Mouse (Mus musculus) ovary, postnatal 10 days (tissue): ENCODE data around the gene Asxl1.

Experiments used
- DNase-seq: peaks from one replicate; pipeline ENCODE4 v3.0.0; 2022; ENCODE audit warnings: low spot score

The Asxl1 gene

DNA sequence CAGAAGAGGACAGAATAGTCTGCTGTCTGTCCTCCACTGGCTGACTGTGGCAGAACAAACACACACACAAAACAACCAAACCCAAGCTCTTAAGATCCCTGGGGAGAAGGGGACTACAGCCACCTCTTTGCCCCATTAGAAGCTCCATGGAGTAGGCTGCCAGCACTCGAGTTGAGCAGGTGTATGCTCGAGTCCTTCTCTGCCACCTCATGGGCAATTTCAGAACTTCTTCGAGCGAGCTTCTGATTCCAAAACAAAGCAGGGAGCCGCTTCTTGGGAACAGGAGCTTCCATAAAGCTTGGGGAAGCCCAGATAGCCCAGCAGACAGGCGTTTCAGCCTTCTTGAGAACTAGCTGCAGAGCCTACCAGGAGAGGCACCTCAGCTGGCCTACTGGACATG is 66.9 kb downstream of the Asxl1 start:
- DNase-seq: no peak

DNA sequence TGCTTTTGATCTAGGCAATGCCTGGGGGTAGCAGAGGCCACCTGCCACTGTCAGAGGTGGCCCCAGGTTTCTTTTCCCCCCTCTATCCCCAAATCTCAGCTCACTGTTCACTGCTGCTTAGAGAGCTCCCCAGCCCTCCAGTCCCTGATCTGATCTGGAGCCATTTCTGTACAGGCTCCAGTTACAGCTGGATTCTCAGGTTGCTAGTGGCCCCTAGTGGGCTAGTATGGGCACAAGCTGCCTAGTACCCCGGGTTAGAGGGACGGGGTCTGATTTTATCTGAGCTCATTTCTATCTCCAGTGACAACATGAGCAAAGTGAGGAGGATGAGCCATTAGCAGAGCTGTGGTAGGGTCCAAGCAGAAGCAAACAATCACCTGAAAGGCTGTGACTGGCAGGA is 69.0 kb downstream of the Asxl1 start:
- DNase-seq: no peak

DNA sequence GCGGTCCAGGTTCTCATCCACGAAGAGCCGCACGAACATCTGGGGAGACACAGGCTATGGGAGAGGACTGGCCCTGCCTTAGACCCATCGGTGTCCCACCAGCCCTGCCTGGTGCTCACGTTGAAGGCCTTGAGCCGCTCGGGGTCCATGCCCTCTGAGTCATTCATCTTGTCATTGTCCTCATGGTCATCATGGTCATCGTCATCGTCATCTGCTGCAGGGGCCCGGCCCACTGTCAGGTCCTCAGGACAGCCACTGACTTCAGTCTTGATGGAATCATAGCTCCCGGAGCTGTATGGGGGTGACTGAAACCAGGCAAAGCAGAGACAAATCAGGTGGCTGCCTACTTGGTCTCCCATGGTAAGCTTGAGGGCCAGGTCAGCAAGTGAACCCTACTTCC is 72.2 kb downstream of the Asxl1 start:
- DNase-seq: no peak

DNA sequence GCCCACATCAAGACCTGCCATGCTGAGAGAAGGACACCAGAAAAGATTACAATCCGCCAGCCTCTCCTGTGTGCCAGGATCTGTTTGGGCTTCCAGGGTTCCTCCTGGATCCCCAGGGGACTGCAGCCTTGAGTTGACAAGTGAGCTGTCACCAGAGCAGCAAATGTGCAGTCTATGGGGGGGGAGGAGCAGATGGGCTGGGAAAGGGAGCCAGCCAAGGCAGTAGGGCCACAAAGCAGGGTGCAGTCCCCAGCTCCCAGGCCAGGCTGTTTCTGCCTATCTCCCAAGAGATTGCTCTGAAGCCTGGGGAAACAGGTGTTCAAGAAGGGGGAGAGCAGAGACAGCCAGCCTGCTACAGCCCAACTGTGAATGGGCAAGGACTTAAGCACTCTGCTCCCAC is 72.8 kb downstream of the Asxl1 start:
- DNase-seq: no peak

DNA sequence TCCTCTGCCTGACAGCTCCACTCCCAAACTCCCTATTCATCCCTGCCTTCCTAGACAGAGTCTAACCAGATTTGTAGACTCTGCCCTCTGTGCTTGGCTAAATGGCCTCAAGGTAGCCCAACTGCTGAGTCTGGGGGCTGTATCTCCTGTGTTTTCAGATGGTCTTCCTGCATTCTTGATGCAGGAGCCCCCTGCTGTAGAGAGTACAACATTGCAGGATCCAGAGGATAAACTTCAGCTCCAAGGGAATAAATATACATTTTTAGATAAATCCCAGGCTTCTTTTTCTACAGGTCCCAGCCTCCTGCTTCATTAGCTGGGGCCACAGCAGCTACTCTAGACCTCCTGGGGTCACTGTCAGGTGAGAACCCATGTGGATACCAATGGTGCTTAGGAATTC is 75.6 kb downstream of the Asxl1 start:
- DNase-seq: no peak

DNA sequence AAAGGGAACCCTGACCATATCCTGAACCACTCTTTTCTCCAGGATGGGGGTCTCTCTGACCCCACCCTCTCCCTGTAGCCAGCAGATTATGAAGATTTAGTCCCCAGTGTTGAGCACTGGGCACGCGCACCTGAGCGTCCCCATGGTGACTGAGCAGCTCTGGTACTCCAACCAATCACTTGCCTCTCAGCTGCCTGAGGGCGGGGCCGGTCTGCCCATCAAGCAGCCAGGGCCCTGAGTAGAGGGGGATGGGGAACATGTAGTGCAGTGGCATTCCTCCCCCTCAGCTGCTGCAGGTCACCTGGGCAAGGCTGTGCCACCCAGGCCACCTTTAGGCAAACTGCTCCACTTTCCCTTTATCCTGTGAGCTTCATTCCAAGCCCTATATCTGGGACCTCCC is 76.4 kb downstream of the Asxl1 start:
- DNase-seq: no peak

DNA sequence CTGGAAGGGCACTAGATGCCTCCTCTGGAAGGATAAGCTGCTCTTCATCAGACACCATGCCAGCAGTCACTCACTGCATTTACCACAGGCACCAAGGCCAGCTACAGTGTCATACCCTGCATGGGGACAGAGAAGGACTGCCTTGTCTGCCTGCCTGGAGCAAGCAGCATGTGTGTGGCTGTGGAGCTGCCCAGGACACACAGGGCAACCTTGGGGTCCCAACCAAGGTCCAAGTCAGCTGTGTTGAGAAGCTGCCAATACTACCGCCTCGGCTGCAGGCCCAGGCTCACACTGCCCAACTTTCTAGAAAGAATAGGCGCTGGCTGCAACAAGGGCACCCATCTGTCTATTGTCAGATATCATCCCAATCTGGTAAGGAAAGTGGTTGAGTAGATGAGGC is 77.5 kb downstream of the Asxl1 start:
- no peak for DNase-seq

DNA sequence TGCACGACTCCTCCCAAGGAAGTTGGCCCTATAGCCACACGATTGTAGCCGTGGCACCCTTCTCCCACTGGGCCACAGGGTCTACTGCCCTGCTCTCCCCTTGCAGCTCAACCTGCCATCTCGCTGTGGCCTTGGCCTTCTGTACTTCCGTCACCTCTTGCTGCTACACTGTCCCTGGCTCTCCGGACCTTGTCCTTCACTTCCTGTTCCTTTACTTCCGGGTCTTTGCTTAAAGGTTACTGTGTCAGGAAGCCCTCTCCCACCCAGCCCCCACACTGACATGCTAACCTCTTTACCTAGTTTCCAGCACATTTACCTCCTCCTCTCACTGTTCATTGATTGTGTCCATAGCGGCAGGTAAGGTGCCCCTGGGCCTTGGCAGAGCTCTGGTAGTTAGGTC is 78.9 kb downstream of the Asxl1 start:
- no peak for DNase-seq

DNA sequence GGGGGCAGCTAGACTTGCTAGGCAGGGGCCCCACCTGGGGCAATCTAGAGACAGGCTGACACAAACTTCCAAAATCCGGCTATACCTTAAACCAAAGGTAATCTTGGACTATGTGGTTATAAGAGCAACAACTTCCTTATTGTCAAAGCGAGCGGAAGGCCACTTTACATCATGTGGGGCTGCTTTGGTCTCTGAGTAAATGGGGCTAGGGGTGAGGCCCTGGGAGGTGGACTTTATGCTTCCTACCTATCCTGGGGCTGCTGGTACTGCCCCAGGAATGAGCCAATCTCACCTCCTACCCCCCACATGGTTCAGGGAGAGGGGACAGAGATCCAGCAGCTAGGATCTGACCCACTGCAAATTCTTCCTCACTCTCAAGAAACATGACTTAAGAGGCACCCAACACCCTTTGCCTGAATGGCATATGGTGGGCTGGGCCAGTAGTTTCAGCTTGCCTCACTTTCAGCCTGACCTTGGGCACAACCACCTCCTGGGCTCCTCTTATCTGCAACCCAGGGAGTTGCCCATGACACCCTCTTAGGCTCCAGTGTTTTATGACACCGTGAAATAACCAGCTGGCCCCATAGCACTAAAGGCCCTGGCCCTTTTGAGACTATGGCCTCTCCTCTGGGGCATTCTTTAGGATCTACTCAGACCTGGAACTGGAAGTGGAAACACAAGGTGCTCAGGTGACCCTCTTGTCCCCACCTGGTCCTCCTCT is 79.7 kb downstream of the Asxl1 start:
- no peak for DNase-seq

DNA sequence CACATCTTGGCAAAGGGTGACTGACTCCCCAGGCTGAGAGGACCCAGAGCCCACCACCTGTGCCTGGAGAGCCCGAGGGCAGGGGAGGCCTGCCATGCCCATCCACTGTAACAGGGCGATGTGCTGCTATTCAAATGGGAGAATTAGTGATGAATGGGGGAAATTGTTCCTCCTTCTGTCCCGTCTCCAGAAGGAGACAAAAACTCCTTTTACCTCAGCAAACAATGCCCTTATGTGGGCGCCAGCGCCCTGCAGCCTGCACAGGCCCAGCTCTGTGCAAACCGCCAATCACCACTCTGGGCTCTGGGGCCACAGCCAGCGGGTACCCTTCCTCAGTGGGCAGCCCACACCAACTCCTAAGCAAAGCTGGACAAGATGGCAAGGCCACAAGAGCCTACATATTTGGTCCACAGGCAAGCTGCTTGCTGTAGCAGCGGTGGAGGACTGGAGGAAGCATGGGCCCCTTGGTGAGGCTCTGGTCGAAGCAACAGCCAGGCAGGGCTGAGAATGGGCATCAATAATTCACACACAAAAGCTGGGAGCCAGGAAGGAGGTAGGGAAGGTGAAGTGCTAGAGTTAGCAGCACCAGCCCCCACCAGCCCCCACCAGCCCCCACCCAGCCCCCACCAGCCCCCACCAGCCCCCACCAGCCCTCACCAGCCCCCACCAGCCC is 80.5 kb downstream of the Asxl1 start:
- no peak for DNase-seq

DNA sequence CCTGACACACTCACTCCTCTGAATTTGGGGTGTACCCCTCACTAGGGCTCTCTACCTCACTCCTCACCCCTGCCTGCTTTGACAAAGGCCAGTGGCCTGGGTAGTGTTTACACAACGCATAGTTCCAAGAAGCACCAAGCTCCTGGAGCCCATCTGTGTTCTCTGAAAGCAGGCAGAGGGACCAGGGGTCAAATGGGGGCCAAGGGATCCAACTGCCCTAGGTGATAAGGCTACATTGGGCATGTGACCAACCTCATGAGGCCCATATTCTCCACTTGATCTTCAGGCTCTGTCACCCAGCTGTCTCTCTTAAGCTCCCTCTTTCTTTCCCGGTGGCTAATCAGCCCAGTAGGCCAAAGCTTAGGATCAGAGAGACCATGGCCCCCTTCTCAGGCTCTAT is 81.3 kb downstream of the Asxl1 start:
- DNase-seq: no peak

DNA sequence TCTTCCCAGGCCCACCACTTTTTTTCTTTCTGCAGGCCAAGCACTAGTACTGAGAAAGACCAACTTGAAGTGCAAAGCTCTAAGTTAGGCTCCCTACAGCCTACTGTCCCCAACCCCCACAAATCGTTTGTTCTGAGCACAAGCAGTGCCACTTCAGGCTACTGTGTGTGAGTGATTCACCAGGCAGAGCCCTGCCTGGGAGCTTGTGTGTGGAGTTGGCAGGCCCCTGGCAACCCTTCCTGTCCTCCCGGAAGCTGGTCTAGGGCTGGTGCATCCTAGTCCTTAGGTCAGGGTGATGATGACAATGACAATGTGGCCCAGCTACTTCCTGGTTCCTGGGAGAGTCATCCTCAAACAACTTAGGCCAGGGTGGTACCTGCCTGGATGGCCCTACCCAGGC is 82.9 kb downstream of the Asxl1 start:
- no peak for DNase-seq

DNA sequence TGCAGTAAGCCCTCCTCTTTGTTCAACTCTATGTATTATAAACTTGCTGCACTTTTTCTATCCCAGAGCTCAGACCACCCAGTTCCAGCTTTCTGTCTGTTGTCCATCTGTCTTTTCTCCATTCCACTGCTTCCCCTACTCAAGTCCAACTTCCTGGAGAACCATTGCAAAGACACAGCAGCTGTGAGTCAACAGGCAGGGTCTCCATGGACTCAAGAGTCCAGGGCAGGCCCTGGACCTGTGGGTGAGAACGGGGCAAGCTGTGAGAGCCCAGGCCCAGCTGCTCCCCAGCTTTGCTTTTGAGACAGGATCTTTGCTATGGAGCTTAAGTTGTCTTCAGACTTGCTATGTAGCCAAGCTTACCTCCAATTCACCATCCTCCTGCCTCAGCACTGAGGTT is 84.9 kb downstream of the Asxl1 start:
- DNase-seq: no peak

DNA sequence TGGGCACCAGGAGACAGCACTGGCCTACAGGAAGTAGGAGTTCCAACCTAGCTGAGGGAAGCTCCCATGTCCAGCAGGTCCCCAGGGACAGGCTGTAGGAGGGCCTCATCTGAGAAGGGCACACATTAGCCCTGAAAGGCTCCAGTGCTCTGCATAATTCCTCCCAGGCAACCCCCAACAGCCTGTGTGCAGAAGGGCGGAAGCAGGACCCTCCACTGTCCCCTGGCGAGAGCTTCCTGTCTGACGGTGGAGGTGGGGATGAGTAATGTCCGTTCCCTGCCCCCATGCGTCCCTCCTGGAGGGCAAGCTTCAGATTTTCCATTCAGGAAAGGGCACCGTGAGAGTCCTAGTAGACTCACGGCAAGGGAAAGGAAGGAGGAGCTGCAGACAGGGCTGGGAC is 86.9 kb downstream of the Asxl1 start:
- DNase-seq: no peak

DNA sequence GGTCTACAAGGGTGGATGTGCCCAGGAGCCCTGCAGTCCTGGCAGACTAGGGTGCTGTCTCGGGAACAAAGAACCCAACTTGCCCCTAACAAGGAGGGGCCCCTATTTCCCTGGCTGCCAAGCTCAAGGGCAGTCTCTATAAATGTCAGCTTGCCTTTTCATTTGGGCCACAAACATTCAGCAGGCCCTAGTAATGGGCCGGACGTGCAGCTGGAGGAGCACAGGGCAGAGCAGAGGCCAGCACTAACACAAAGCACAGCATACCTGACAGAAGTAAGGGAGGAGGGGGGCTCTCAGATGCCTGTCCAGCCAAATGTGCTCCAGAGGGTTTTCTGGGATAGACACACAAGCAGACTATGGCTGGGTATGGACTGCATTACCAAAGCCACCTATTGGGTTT is 88.2 kb downstream of the Asxl1 start:
- DNase-seq: no peak

DNA sequence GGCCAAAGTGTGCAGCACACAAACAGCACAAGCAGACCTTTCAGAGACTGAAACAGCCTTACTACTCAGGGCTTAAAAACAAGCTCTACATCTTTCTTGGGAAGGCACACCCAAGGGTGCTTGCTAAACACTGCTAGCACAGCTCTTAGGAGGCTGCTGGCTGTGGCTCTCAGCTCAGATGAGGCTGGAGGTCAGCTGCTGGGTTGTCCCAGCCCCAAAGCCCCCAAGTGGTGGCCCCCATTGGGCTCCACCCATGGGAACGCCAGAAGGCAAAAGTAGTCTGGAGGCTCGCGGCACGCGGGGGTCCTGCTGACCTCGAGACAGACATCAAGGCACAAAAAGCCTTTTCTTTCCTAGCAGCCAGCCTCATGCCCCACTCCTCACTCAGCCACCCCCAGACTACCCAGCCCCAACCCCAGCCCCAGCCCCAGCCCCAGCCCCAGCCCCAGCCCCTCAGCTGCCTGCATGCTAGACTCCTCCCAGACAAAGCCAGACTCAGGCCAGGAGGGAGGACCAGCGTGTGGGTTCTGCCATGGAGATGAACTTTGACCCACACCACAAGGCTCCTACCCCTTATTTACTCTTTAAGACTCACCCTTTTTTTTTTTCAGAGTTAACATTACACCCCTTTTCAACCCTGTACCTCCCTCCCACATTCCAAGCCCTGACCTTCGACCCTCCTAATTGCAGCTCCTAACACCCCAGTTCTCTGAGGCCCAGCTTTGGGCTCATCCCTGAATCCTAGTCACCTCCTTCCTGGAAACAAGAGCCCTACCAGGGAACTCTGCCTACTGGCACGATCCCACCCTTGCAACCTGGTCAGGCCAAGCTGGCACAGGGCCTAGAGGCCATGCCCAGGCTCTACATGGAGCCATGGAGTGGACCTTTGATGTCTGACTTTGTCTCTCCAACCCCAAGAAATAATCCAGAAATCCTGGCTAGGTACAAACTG is 89.5 kb downstream of the Asxl1 start:
- DNase-seq: no peak

DNA sequence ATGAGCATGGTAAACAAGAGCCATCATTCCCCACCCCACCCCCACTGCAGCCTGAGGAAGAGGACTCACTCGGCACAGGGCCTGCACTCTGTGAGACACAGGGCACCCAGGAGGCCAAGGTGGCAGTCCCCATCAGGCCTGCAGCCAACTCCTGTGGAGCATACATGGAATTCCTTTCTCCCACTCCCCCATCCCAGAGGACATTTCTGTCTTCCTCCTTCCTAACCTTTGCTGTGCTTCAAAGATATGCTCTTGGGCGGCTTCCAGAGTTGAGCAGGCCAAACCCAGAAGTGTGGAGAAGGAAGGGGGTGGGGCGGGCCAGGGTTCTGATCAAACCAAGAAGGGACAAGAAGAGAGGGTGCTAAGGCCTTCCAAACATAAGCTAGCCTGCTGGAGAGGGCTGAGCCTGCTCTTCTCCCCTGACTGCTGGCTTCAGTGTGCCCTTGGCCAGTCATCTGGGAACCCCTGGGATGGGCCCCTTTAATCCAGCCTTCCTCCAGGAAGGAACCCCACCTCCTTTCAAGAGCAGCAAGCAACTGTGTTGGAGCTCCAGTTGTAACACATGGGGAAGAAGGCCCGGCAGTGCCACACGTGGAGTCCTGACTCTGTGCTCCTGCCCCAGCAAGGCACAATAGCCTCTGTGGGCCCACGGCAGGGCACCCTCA is 91.1 kb downstream of the Asxl1 start:
- no peak for DNase-seq

DNA sequence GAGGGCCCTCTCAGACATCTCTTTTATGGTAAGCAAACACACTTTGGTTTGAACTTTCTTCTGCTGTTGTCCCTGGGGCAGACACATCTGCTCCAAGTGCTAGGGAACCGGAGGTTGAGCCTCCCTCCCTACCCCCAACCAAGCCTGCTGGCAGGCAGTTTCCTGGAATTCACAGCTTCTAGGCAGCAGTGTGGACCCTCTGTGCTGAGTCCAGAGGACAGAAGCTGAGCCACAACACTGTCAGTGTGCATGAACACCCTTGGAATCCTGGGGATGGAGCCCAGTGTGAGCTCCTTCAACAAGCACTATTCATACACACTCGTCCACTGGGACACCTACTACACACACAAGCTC is 91.7 kb downstream of the Asxl1 start:
- no peak for DNase-seq

DNA sequence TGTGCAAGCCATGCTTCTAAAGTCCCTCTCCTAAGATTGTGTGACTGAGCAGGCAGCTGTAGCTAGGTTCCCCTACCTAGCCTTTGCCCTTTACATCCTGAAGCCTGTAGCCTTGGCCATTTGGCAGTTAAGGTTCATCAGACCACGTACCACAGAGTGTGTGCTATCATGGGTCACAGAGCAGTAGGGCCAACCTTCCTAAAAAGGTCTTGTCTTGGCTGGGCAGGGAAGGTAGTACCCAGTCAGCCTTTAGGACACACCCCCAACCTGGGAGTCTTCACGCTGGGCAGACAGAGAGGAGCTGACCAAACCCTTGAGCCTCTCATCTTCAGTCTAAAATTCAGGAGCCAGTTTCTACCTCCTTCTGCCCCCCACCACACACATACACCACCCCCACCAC is 95.1 kb downstream of the Asxl1 start:
- no peak for DNase-seq

DNA sequence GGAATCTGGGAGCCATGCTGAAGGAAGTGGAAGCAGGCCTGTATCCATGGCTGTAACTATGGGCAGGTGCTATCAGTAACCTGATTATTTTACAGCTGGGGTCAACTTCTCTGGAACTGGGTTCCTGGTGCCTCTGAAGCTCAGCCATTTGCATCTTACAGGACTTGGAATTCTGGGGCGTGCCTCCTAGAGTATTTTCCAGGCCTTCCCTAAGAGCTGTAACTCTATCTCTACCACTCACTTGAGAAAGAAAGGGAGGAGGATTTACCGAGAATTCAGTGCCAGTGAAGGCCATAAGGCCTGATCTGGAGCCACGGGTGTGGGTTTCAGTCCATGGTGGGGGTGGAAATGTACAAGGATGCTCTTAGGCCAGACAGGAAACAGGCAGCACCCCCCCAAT is 95.6 kb downstream of the Asxl1 start:
- DNase-seq: no peak

DNA sequence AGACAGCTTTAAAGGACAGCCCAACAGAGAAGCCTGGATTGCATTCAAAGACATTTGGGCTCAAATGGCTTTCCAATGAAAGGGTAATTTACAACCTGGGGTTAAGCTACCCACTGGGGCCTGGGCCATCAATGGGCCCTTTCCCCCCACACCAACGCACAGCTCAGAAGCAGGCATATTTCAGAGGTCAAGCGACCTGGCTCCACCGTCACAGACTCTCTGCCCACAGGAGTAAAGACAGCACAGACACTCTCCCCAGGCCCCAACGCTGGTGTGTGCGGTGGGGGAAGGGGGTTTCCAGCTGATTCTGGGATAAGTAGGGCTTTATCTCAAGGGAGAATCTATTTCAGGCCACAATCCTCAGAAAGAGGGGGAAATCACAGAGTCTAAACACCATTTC is 97.1 kb downstream of the Asxl1 start:
- DNase-seq: no peak

DNA sequence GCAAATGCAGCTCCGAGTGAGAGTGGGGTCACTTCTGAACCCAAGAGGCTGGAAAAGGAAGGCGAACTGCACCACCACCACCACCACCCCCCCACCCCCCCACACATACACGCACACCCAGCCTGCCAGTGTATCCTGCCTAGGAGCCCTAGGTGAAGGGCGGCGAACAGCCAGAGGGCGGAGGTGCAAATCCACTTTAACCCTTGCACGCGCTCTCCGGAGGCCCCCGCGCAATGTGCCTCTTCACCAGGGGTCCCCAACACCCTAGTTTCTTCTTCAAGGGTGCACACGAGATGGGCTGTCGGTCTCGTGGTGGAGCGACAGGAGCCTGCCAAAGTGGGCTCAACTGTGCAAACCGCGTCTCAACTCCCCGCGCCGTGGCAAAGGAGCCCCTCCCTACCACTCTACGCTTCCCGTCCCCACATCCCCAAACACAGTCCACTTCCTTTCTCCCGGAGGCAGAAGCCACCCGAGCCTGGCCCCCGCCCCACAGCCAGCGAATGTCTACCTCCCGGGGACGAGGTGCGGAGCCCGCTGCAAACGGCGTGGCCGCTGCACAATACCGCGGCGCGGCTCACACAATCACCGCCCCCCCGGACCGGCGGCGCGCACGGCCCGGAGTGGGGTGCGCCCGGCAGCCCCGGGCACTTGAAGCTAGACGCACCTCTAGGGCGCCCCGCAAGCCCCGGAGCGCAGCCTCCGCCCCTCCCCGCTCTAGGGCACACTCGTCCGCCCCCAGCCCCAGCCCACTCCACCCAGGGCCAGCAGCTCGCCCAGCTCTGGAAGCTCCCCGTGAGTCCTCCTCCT is 98.0 kb downstream of the Asxl1 start:
- DNase-seq: no peak
